Mouse (Mus musculus) stomach, embryonic 14.5 days (tissue): ENCODE results near the gene Scfd2. TPM values are rescaled to one million over a fixed set of nuclear protein-coding genes. Genes with fewer than 3 reads are reported as not detected.

Experiments
- ATAC-seq: fragments of 200-750 bp; cut with Nextera tagmentation; 2 replicates; pipeline ENCODE4 v1.8.0; 2017; ENCODE audit warnings: low read depth, moderate TSS enrichment; ENCODE audit not compliant: insufficient number of reproducible peaks, insufficient read depth, low FRiP score
- H3K27ac ChIP-seq: fragments of 300-500 bp; sonication (generic); 2 replicates; pipeline ENCODE4 v1.5.1; 2014; ENCODE audit warnings: mild to moderate bottlenecking, low read length, moderate library complexity, mixed read lengths
- H3K27me3 ChIP-seq: fragments of 300-500 bp; sonication (generic); 2 replicates; pipeline ENCODE4 v1.6.1; 2014; ENCODE audit warnings: low read length, control low read depth, mixed read lengths; ENCODE audit not compliant: control insufficient read depth, insufficient read depth
- H3K36me3 ChIP-seq: fragments of 300-500 bp; sonication (generic); 2 replicates; pipeline ENCODE4 v1.6.1; 2014; ENCODE audit warnings: mild to moderate bottlenecking, control low read depth, low read length, moderate library complexity, mixed read lengths; ENCODE audit not compliant: control insufficient read depth, insufficient read depth
- H3K4me1 ChIP-seq: fragments of 300-500 bp; sonication (generic); 2 replicates; pipeline ENCODE4 v1.6.1; 2014; ENCODE audit warnings: low read length, control low read depth, mixed read lengths; ENCODE audit not compliant: control insufficient read depth, insufficient read depth
- H3K4me2 ChIP-seq: fragments of 300-500 bp; sonication (generic); replicated peaks from 2 replicates; pipeline ENCODE4 v1.6.1; 2014; ENCODE audit warnings: low read depth, low read length, control low read depth
- H3K4me3 ChIP-seq: fragments of 300-500 bp; sonication (generic); 2 replicates; pipeline ENCODE4 v1.5.1; 2014; ENCODE audit warnings: low read depth, low read length, control low read depth
- H3K9ac ChIP-seq: fragments of 300-500 bp; sonication (generic); replicated peaks from 2 replicates; pipeline ENCODE4 v1.6.1; 2014; ENCODE audit warnings: low read depth, mild to moderate bottlenecking, control low read depth, low read length, moderate library complexity, mixed read lengths
- H3K9me3 ChIP-seq: fragments of 300-500 bp; sonication (generic); 2 replicates; pipeline ENCODE4 v1.6.1; 2016; ENCODE audit warnings: low read depth, low read length, control low read depth; ENCODE audit not compliant: control insufficient read depth
- WGBS: fragments of 180-500 bp; shearing (Covaris S2); extraction: QIAGEN DNeasy Blood & Tissue Kit; methylation state at CpG from one replicate; pipeline ENCODE4 v1.1.7; 2014; 5-methylcytosine and 5-hydroxymethylcytosine counted together
- polyA plus RNA-seq: library from polyadenylated mRNA; unstranded; fragments of >200 nt; fragmentation: Nextera tagmentation; extraction: Ambion mirVana; gene quantifications from 2 replicates; pipeline ENCODE4 v1.2.1, GENCODE M21; 2014

Scfd2 gene
- polyA plus RNA-seq, 1 experiment from 2014 or later: 15.0 TPM

DNA sequence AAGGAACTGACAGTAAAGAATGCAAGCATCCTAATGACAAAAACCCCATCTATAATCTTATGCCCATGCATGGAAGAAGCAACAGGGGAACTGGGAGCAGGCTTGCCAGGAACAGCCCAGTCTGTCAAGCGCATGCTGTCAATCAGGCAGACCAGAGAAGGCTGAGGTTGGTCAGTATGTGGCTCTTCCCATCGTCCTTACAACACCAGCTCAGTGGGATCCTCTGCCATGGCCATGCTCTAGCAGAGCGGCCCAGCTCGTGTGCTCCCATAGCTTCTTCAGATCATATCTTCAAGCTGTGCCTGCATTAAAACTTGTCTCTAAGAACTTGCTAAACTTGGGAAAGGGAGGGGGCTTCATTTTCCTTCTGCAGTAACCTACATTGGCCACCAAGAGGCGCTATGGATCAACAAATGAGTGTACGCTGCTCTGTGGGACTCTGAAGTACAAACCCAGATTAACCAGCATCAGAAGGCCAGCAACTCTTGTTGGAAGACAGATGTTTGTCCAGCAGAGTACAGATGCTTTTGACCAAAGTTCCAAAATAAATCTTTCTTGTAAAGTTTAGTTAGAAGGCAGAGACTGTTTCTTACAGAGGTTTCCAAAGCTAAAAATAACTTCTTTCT is 220.2 kb downstream of the Scfd2 start:
- no peaks in the 10 kb centered on the region for H3K9me3 ChIP-seq
- no peaks in the 10 kb centered on the region for H3K36me3 ChIP-seq
- H3K9ac ChIP-seq: no peak overlapping the region
- WGBS: 28% methylated on average over 6 of the region's 6 CpGs
- H3K27me3 ChIP-seq: no peaks in the 10 kb centered on the region
- no peak overlapping the region for H3K4me3 ChIP-seq
- no peak overlapping the region for H3K27ac ChIP-seq
- peaks cover 6% of the 10 kb centered on the region; the same call in 1 of the 2 replicates for H3K4me1 ChIP-seq
- ATAC-seq: peak; percentile 58; the same call in 1 of the 2 replicates
- no peak overlapping the region for H3K4me2 ChIP-seq

DNA sequence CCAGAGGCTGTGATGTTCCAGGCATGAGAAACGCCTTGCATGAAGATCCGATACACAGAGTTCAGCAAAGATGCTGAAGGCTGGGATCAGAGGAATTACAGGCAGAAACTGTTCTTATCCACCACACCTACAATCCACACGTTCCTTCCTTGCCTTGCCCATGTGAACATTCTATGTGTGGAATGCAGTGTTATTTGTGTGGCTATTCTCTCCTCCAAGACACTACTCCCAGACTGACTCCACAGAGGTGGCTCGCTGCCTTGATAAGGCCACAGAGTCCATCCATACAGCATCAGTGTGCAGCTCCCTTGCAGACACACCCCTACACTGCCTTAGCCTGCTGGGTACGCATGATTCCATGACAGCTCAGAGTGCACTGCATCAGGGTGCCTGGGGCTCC is 221.5 kb downstream of the Scfd2 start:
- peaks cover 7% of the 10 kb centered on the region; the same call in 1 of the 2 replicates for H3K4me1 ChIP-seq
- H3K27me3 ChIP-seq: no peaks in the 10 kb centered on the region
- H3K27ac ChIP-seq: no peak overlapping the region
- H3K4me3 ChIP-seq: no peak overlapping the region
- no peak overlapping the region for H3K4me2 ChIP-seq
- H3K36me3 ChIP-seq: no peaks in the 10 kb centered on the region
- no peak overlapping the region for H3K9ac ChIP-seq
- no peak for ATAC-seq
- WGBS: 65% methylated on average over 5 of the region's 5 CpGs
- no peaks in the 10 kb centered on the region for H3K9me3 ChIP-seq

DNA sequence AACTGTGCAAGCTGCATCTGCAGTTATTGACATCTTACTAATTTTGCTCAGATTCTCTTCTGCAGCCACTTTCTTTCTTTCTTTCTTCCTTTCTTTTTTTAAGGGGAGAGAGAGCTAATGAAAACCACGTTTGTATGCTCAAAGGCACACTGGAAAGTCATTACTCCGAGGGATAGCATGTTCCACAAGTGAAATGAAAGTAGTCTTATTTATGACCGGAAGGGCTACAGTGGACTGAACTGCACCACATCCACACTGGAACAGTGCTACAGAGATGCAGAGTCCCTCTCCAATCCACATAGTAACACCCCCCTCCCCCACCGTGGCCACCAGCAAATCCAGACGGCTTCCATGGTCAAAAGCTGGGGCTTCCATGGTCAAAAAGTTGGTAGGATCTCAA is 224.3 kb downstream of the Scfd2 start:
- ATAC-seq: no peak
- WGBS: 84% methylated on average over 5 of the region's 5 CpGs
- Histone ChIP-seq H3K27me3 (no peaks in the 10 kb centered on the region), H3K9me3 (no peaks in the 10 kb centered on the region), H3K4me1 (peaks cover 7% of the 10 kb centered on the region; the same call in 1 of the 2 replicates), H3K4me2 (no peak overlapping the region), H3K9ac (no peak overlapping the region), H3K27ac (no peak overlapping the region), H3K36me3 (no peaks in the 10 kb centered on the region), H3K4me3 (no peak overlapping the region)

DNA sequence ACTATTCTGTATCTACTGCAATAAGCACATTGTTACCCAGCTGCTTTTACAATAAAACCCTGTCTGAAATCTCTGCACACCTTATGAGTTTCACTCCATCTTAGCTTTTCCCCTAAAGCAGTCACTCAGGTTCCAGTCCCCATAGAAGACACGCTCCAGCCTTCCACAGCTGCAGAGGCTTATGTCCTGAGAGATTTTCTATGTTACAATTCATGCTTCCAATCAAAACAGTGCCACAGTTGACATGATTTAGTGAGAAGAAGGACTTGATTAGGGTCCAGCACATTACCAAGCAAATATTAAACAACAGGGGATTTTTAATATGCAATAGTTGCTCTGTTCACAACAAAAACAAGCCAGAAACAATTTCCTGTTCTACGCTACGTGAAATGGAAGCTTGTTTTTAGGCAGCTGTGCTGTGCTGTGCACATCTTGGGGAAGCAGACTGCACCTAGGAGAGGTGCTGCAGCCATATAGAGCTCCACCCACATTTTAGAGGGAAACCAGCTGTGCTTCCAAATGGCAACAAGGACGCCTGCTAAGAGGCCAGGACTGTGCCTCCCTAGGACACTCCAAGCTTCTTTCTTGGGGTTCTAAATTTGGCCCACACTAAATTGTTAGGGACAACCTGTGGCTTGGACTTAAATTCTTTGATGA is 225.9 kb downstream of the Scfd2 start:
- no peak for ATAC-seq

DNA sequence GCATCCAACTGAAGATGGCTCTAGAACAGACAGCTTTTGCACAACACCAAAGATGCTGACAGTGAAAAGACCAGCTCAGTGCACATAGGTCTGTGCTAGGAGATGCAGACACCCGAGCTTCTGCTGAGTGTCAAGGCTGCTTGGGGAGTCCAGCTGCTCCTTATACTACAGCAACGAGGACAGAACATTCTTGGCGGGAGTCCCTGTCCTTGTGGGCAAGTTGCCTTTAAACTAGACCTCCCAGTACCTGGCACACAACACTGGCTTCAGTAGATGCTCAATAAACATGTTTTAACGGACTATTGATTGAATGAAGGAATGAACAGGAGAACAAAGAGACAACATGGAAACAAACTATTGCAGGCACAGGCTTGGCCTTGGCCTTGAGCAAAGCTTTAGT is 226.8 kb downstream of the Scfd2 start:
- Histone ChIP-seq H3K27ac (peak overlapping the region; percentile 64; the same call in 1 of the 2 replicates), H3K4me1 (peaks cover 9% of the 10 kb centered on the region; the same call in 1 of the 2 replicates), H3K4me2 (no peak overlapping the region), H3K36me3 (no peaks in the 10 kb centered on the region), H3K9me3 (no peaks in the 10 kb centered on the region), H3K27me3 (no peaks in the 10 kb centered on the region), H3K4me3 (no peak overlapping the region), H3K9ac (no peak overlapping the region)
- 31% methylated on average over 4 of the region's 4 CpGs for WGBS
- ATAC-seq: no peak

More for the DNA sequence above, 225.9 kb downstream of the Scfd2 start:
- no peak overlapping the region for H3K4me3 ChIP-seq
- no peak overlapping the region for H3K4me2 ChIP-seq
- 43% methylated on average over 4 of the region's 4 CpGs for WGBS
- peaks cover 7% of the 10 kb centered on the region; the same call in 1 of the 2 replicates for H3K4me1 ChIP-seq
- H3K9me3 ChIP-seq: no peaks in the 10 kb centered on the region
- no peak overlapping the region for H3K9ac ChIP-seq
- H3K27ac ChIP-seq: peak overlapping the region; percentile 67; the same call in 1 of the 2 replicates
- no peaks in the 10 kb centered on the region for H3K36me3 ChIP-seq
- H3K27me3 ChIP-seq: no peaks in the 10 kb centered on the region

DNA sequence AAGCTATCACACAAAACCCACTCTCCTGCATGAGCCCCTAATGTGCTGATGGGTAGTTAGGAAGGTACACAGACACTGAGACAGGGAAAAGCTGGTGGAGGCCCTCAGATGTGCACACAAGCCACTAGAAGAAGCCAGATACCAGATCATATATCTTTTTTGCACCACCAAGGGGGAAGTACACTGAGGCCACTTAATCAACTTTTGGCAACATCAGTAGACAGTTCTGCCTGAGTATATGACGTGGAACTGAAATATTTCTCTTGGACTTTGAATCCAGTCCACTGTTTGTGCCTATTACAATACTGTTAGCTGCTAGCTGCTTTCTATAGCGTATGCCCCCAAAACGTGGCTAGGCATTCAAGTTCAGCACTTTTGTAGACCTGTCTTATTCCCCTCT is 229.2 kb downstream of the Scfd2 start:
- H3K36me3 ChIP-seq: no peaks in the 10 kb centered on the region
- H3K4me1 ChIP-seq: peaks cover 12% of the 10 kb centered on the region; the same call in 1 of the 2 replicates
- H3K9me3 ChIP-seq: no peaks in the 10 kb centered on the region
- ATAC-seq: no peak
- no peak overlapping the region for H3K27ac ChIP-seq
- no peak overlapping the region for H3K4me2 ChIP-seq
- no peaks in the 10 kb centered on the region for H3K27me3 ChIP-seq
- no peak overlapping the region for H3K9ac ChIP-seq
- WGBS: 55% methylated on average over 3 of the region's 3 CpGs
- H3K4me3 ChIP-seq: no peak overlapping the region

DNA sequence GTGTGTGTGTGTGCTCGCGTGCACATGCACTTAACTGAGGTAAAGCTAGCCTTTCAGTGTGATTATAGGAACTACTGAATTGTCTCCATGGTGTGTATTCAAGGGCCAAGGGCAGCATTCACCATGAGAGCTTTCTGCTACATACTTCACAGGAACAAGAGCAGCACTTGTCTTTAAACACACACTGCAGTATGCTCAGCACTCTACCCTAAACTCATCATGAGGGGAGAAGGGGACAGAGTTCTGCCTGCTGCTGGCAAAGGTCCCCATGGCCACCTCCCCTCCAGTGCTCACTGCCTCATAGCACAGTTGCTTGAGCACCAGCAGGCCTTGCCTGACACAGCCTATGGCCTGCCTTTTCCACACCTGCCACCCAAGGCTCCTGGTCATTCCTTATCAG is 230.1 kb downstream of the Scfd2 start:
- no peak overlapping the region for H3K4me3 ChIP-seq
- ATAC-seq: no peak
- peaks cover 12% of the 10 kb centered on the region; the same call in 1 of the 2 replicates for H3K4me1 ChIP-seq
- H3K9ac ChIP-seq: no peak overlapping the region
- H3K4me2 ChIP-seq: no peak overlapping the region
- H3K27me3 ChIP-seq: no peaks in the 10 kb centered on the region
- WGBS: 77% methylated on average over 2 of the region's 2 CpGs
- no peak overlapping the region for H3K27ac ChIP-seq
- H3K9me3 ChIP-seq: no peaks in the 10 kb centered on the region
- no peaks in the 10 kb centered on the region for H3K36me3 ChIP-seq

DNA sequence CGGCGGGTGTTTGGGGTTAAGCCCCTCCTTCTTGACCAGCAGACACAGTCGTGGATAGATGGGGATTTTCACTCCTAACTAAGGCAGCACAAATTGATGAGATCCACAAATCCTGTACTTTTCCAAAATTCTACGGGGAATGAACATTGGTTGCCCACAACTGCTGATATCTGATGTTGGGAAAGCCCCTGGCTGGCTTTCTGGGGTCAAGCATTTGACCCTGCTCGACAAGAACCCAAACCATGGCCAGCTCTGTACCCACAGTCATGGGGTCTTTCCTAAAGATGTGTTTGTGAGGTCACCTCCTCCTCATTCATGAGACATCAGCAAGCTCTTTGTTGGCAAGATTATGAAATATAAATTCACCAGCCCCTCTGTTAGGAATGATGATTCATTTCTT is 230.6 kb downstream of the Scfd2 start:
- no peak for ATAC-seq
- Histone ChIP-seq H3K27ac (no peak overlapping the region), H3K4me2 (no peak overlapping the region), H3K9ac (no peak overlapping the region), H3K4me3 (no peak overlapping the region), H3K9me3 (no peaks in the 10 kb centered on the region), H3K36me3 (no peaks in the 10 kb centered on the region), H3K4me1 (peaks cover 12% of the 10 kb centered on the region; the same call in 1 of the 2 replicates), H3K27me3 (no peaks in the 10 kb centered on the region)
- WGBS: 46% methylated on average over 5 of the region's 5 CpGs
